Mouse (Mus musculus): ENCODE results near the gene Ap3b2.

GRCm38 (mm10) chr7:81480800-81481199 is 12.9 kb downstream of the Ap3b2 start:
- TF ChIP-seq CTCF (IDR thresholded peaks at IDR 0.05; ENCODE audit: control insufficient read depth, insufficient read depth, low read length) (no peak), POLR2A (IDR thresholded peaks at IDR 0.05; ENCODE audit: borderline replicate concordance, control insufficient read depth, low read depth, low read length) (no peak)

Measured in bone marrow, adult 2 months (tissue).